Mouse (Mus musculus): ENCODE results near the gene Cers6.

The Cers6 gene

GRCm38 (mm10) chr2:68860904-68861685 lies at the start of gene Cers6:
Gene Cers6 (plus strand): TSS chr2:68861441.
- peak; percentile 98 to 99 for DNase-seq (ENCODE audit: low spot score in 2 of 2)

GRCm38 (mm10) chr2:68814409-68814808 lies 46.8 kb upstream of the Cers6 start:
- DNase-seq (ENCODE audit: low spot score in 2 of 2): no peak

DNA sequence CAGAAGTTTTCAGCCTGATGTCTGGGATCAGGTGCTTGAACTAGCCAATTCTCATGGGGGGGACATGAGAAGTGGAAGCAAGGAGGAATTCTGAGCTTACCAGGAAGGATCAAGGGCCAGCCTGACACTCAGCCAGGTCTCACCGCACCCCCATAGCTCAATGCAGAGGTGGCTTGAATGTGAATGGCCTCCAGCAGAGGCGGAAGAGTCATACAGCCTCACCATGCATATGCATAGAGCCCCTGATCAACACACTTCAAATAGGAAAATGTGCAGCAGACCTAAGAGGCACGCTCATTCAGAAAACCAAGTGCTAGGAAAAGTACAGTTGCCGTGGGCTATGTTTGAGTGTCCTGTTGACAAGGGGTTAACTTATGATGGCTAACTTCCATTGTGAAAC lies 42.2 kb upstream of the Cers6 start:
- DNase-seq (ENCODE audit: low spot score in 2 of 2): no peak

DNA sequence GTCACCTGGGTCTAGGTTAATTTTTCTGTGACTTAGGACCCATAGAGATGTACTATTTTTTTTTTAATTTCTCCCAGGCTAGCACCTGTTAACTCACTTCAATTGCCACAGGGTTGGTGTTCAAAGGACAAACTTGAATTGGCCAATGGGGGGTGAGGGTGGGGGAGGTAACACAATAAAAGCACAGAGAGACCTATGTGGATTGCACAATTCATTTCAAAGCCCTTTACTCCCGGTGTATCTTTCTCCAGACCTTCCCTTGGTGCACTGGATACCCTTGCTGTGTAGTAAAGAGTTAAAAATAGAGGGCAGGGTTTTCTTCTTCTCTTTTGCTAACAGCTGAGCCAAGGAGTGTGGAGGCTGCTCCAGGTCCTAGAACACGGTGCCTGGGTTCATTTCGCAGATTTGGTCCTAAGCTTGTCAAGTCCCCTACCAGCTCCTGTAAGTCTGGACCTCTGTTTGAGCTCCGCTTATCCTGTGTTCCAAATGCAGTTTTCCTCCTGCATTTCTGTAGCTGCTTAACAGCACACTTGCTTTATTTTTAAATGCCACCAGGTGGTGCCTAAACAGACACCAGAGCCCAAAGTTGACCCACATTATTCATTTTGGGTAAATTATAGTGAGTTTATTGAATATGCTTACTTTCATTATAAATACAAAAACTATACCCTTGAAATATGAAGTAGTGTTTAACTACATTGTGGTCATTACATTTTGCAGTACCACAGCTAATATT lies 38.9 kb upstream of the Cers6 start:
- DNase-seq (ENCODE audit: low spot score in 2 of 2): no peak

GRCm38 (mm10) chr2:68825326-68826020 lies 35.8 kb upstream of the Cers6 start:
- no peak for DNase-seq (ENCODE audit: low spot score in 2 of 2)

- DNase-seq (ENCODE audit: low spot score in 2 of 2): no peak
These were observed 17.9 kb upstream of the Cers6 start for GRCm38 (mm10) chr2:68843330-68843729.

DNA sequence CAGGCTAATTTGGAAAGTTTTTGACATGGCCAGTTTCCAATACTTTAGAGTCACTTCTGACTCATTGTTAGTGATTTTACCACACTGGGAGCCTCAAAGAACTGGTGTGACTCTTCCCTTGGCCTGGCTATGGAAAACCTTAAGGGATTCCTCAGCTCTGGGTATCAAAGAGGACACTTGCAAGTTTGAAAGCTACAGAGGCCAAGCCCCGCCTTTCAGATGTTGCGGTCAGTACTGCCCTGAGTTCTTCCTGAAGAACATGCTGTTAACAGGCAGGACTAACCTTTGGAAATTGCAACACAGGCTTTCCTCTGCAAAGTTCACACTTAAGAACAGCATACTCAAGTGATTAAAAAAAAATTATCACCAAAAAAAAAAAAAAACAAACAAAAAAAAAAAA lies 16.7 kb upstream of the Cers6 start:
- DNase-seq (ENCODE audit: low spot score in 2 of 2): no peak

DNA sequence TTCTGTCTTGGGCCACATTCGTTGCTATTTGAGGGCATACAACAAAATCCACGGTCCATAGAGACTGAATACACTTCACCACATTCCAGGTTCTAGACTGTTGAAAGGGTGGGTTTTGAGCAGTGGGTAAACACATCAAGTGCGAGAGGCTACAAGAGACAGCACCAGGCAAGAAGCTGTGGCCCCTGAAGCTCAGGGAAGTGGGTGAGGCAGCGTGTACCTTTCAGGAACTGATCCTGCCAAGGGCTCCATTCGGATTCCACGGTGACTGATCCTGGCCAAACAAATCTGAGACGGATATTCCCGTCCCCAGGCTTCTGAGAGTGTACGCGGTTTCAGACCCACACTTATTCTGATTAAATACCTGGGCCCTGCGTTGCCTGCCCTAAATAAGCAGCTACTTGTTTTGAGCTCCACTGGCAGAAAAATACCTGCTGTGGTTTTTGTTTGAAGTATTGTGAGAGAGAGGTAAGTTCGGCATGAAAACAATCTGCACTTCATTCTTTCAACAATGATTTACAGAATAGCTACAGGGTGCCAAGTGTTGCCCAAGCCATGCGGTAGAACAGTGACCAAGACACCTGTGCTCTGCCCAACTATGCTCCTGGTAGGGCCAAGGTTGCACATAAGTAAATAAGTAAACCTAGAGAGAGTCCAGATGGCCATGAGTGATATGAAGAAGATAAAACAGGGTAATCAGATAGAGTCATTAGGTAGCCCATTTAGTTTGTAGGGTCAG lies 16.1 kb upstream of the Cers6 start:
- DNase-seq (ENCODE audit: low spot score in 2 of 2): no peak

DNA sequence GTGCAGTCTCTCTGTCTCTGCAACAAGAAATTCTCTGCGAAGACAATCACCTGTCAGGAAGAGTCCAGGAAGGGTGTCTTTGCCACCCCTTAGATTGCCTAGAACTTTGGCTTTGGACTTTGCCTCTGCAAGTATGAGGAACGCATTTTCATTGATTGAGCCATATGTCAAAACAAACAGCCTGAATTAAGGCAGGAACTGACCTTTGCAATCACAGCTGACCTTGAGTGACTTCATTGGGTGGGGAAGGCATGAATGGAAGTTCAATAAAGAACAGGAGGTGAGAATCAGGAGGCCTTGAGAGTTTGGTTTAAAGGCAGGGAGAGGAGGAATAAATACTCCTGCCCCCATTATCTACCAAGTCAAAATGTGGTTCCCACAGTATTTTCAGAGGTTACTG lies 850 bp upstream of the Cers6 start:
- no peak for DNase-seq (ENCODE audit: low spot score in 2 of 2)

- peak; percentile 66 to 67 for DNase-seq (ENCODE audit: low spot score in 2 of 2)
These were observed 651 bp downstream of the Cers6 start for GRCm38 (mm10) chr2:68861721-68862463.

- DNase-seq (ENCODE audit: low spot score in 2 of 2): no peak
These were observed 1.4 kb downstream of the Cers6 start for GRCm38 (mm10) chr2:68862464-68863266.

GRCm38 (mm10) chr2:68863561-68863960 lies 2.3 kb downstream of the Cers6 start:
- no peak for DNase-seq (ENCODE audit: low spot score in 2 of 2)

DNA sequence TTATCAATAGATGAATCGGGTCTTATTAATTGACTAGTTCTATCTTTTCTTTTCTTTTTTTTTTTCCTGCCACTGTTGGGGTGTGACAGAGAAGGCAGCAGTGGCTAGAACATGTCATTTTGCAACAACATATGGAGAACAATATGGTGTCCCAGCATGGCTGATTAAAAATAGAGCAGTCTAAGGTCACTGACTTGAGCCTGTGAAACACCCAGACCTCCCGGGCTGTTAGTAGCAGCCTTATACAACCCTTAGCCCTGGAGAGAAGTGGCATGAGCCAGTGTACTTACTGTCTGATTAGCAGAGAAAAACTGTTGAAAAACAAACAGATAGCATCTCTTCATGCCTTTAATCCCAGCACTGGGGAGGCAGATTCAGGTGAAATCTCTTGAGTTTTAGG lies 3.1 kb downstream of the Cers6 start:
- no peak for DNase-seq (ENCODE audit: low spot score in 2 of 2)

- no peak for DNase-seq (ENCODE audit: low spot score in 2 of 2)
These were observed 5.9 kb downstream of the Cers6 start for GRCm38 (mm10) chr2:68867148-68867547.

DNA sequence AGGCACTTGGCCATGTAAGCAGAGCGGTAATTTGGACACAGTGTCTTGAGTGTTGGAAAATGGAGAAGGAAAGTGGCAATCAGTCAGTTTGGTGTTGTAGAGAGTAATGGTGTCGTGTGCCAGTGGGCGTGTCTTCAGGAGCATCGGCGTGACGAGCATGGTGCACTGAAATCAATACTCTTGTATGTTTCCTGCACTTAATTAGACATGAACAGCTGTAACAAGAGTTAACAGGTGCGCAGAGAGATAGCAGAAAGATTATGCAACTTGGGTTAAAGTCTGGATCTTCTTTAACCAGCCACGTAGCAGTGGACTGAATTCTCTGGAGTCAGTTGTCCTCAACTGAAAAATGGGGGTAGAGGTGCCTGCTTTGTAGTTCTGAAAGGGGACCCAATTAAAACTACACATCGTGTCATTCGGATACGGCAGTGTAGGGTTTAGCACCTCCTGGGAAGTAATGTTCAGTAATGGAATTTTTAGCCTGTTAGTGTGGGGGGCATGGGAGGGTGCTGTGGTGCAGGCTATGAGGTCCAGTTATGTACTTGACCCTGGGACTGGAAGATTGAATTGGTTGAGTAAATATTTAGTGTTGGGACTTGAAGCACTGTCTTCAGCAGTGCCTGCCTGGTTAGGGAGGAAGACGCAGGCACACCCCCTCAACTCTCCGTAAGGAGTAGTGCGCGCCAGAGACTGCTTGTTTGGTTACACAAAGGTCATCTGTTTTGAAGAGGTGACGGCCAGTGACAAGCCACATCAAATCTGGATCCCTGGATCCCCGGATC lies 9.9 kb downstream of the Cers6 start:
- DNase-seq (ENCODE audit: low spot score in 2 of 2): no peak

DNA sequence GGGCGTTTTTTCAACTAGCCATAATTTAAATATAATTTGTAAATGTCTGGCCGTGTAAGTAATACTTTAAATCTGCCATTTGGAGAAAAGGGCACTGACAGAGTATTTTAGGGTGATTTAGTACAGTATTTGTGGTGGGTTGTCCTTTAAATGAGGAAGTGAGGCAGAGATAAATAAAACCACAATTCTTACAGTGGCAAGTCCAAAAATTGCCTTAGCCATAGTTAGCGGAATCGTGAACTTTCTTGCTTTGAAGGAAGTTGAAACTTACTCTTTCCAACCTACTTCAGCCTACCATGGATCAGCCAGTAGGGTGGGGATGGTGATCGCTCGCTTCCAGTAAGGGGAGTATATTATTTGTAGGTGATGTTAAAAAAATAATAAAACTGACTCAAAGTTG lies 11.8 kb downstream of the Cers6 start:
- DNase-seq (ENCODE audit: low spot score in 2 of 2): no peak

DNA sequence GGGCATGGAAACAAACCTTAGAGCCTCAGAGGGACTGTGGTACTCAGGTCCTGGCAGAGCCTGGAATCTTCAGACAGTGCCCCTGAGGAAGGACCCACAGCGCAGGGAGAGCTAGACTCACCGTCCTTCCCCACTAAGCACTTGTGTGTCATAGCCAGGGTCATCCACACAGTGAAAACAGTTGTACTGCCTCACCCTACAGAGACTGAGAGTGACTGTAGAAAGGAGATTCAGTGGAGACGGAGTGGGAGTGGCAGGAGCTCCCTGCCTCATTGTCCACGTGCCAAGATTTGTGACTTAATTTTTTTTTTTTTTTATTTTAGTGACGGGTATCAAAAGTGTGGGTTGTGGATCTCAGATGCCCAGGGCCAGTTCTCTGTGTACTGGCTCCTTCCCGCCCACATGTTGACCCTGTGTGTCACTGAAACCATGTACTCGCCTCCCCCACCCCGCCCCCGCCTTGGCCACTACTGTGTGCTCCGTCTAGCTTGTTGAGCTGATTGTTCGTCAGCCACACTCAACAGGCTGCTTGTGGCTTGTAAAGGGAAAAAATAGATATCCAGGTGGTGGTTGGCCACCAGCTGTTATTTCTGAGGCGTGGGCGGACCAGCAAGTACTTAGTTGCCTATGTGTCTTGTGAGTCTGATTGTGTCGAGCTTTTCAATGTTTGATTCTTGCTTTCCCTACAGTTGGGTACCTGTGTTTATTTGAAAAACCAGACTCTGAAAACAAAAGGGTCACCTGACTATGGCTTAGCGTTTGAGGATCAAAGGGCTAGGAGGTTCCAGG lies 12.6 kb downstream of the Cers6 start:
- peak in 1 of 2 experiments; percentile 57 for DNase-seq (ENCODE audit: low spot score in 2 of 2)

- DNase-seq (ENCODE audit: low spot score in 2 of 2): no peak
These were observed 13.3 kb downstream of the Cers6 start for GRCm38 (mm10) chr2:68874575-68874974.

Data from right cerebral cortex, postnatal 10 days (tissue).